Mouse (Mus musculus): Measurements from ENCODE around the gene Cdsn.

DNA sequence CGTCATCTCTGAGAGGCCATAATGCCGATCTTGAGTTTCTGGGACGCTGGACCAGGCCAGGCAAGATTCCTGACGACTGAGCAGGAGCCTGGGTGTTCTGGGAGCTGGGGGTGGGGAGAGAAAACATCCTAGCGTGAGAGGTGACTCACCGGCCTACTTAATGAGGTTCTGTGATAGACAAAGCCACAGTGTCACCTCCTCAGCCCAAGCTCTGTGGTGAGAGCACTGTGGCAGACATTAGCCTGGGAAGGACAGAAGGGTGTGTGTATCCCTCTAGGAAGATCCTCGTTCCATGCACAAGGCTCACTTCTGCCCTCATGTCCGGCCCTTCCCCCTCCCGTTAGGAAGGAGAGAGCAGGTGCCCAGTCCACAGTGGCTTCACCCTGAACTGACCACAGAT, 5.4 kb downstream of the Cdsn start:
- no peak for TF ChIP-seq CTCF (IDR thresholded peaks at IDR 0.05; ENCODE audit: insufficient read depth, low read length)
- no peak for TF ChIP-seq POLR2A (IDR thresholded peaks at IDR 0.05; ENCODE audit: borderline replicate concordance, extremely low read depth, low read depth, low read length)

Measured in lung, adult 2 months (tissue).